Mouse (Mus musculus) spleen, embryonic (tissue): ENCODE measurements around the gene Cst10.

Experiments used
- CTCF ChIA-PET: fragments of 350-600 bp; sonication (Branson Sonifier 250); formaldehyde crosslinking; loops from one replicate; lab custom pipeline; 2022; lab: Charles Lee

Cst10 gene

DNA sequence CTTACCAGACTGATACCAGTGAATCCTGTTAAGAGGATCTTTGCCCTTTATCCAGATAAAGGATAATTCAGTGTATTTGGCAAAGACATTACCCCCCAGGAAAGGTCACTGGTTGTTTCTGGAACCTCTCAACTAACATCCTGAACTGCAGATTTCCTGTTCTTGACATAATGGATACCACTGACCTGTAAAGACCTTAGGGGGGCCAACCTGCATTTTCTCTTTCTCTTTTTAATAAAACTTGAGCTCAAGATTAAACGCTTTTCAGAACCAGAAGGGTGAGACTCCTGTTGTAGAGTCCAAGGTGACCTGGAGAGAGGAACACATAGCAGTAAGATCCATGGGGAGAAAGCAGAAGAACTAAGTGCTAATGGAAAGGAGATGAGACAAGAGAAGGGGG, at the start of gene Cst10:
Gene Cst10, plus strand, starts transcription at position 301 of the 400 bp plus-strand sequence.
- CTCF ChIA-PET = no interaction called here

DNA sequence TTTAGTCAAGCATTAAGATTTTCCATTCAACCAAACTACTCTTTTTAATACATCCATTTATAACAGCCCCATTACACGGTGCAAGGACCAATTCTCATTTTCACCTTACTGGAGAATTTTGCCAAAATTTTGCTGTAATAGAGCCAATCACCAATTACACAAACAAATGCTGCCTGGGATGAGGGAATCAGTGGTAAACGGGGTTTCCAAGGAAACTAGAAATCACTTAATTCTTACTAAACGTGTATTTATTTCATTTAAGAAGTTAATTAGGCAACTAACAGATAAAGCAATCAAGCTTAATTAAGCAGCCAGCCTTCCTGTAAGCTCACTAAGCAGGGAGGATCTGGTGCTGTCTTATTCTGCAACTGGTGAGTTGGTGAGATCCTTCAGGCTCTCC, 11.9 kb upstream of the Cst10 start:
- CTCF ChIA-PET = no interaction called here

DNA sequence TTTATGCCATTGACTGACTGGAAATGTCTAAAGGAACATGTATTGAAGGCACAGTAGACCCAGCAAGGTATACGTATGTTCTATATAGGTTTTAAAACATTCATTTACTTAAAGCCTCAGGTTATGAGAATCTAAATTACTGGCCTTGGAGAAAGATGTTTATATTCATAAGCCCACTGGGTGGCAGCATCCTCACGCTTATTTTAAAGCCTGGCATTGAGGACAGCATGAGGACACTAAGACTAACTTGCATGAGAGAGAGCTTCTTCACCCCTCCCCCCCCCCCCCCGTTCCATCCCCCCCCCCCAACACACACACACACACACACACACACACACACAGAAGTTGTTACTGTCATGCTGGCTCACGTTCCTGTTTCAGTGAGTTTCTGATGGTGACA, 17.7 kb downstream of the Cst10 start:
- CTCF ChIA-PET = no interaction called here
